Mouse (Mus musculus): Measurements from ENCODE around the gene Prc1. TPM values are rescaled to one million over a fixed set of nuclear protein-coding genes. Genes with fewer than 3 reads are reported as not detected.

Prc1 gene
- polyA plus RNA-seq, 1 experiment from 2014 or later = 121 TPM

DNA sequence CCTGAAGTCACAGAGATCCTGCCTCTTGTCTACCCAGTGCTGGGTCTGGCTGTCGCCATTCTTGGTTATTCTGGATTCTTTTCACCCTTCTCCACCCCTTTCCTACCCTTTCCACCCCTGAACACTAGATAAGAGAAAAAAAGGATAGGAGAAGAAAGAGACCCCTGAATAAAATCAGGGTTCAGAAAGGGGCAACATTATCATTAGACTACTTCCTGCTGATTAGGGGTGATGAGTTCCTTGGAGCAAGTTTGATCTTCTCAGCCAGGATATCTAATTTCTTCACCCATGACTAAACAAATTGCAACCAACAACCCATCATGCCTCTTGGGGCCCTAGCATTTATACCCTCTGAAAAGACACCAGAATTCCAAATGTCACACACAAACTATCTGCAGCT lies 26.5 kb upstream of the Prc1 start:
- H3K9me3 ChIP-seq = no peaks in the 10 kb centered on the region
- H3K4me1 ChIP-seq = peaks cover 14% of the 10 kb centered on the region
- 86% methylated on average over 1 of the region's 1 CpGs for WGBS
- ATAC-seq (ENCODE audit: low FRiP score, low read depth) = no peak
- H3K36me3 ChIP-seq = peaks cover 31% of the 10 kb centered on the region
- no peak overlapping the region for H3K27ac ChIP-seq
- H3K9ac ChIP-seq = no peak overlapping the region
- H3K4me2 ChIP-seq (replicated peaks) = no peak overlapping the region
- H3K27me3 ChIP-seq (replicated peaks) = no peaks in the 10 kb centered on the region
- no peak overlapping the region for H3K4me3 ChIP-seq

DNA sequence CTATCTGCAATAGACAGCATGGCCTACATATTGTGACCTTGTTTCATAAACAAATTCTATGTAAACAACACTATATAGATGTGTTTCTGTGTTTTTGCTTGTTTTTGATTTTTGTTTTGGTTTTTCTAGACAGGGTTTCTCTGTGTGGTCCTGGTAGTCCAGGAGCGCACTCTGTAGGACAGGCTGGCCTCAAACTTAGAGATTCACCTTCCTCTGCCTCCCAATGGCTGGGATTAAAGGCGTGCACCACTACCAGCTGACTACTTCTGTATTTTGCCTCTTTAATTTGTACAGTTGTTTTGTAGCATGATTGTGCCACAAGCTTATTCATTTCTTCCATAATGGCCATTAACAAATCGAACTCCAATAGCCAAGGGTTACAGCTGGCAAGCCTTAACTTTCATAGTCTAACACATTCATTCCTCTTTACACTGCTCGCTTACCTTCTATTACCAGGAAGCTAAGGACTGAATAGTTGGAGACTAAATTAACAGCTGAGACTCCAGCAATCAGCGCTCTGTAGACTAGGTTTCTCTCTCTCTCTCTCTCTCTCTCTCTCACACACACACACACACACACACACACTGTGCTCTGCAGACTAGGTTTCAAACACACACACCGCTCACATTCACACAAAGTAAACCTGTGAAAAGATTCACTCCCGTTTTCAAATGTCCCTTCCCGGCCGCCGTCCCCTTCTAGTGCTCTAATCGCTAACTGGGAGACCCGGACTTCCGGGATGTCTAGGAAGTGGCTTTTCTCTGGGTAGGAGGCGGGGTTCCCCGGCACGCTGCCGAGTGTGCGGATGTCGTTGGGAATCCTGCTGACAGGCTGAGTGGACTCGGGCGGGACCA lies 25.1 kb upstream of the Prc1 start, which contains the start of gene Vps33b:
Vps33b (plus strand) TSS at position 753 of the 854 bp plus-strand sequence.
- peak within 1 kb of the TSS; percentile 83 for H3K4me3 ChIP-seq
- peaks cover 10% of the 10 kb centered on the region for H3K4me1 ChIP-seq
- peaks cover 3% of the 10 kb centered on the region for H3K9me3 ChIP-seq
- 5% methylated on average over 21 of the region's 21 CpGs for WGBS
- peaks cover 41% of the 10 kb centered on the region for H3K36me3 ChIP-seq
- H3K9ac ChIP-seq = peak within 1 kb of the TSS; percentile 82
- ATAC-seq (ENCODE audit: low FRiP score, low read depth) = peak; percentile 95
- no peak within 1 kb of the TSS for H3K27ac ChIP-seq
- peak within 1 kb of the TSS; percentile 92 for H3K4me2 ChIP-seq (replicated peaks)
- H3K27me3 ChIP-seq (replicated peaks) = no peaks in the 10 kb centered on the region

DNA sequence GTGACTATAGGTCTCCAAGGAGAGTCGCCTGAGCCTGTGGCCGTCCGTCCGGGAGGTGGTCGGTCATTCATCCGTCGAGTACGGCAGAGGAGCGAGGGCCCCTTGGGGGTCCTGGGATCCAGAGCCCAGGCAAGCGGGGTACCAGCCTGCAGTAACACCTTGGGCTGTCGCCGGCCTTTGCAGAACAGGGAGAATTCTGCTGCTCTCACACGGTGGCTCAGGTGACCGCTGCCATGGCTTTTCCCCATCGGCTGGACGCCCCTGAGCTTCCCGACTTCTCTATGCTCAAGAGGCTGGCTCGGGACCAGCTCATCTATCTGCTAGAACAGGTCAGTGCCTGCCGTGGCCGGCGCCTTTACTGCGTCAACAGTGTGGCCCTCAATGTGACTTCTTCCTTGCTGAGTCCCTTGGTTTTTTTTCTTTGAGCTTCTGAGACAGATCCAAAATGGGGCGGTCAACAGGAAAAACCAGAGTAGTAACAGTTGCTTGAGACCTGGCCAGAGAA lies 24.4 kb upstream of the Prc1 start:
- H3K4me2 ChIP-seq (replicated peaks) = peak overlapping the region; percentile 92
- peak overlapping the region; percentile 83 for H3K4me3 ChIP-seq
- H3K36me3 ChIP-seq = peaks cover 41% of the 10 kb centered on the region
- no peak overlapping the region for H3K27ac ChIP-seq
- peak overlapping the region; percentile 82 for H3K9ac ChIP-seq
- peaks cover 10% of the 10 kb centered on the region for H3K4me1 ChIP-seq
- WGBS = 1% methylated on average over 23 of the region's 23 CpGs
- H3K27me3 ChIP-seq (replicated peaks) = no peaks in the 10 kb centered on the region
- H3K9me3 ChIP-seq = peaks cover 10% of the 10 kb centered on the region
- peak; percentile 54 for ATAC-seq (ENCODE audit: low FRiP score, low read depth)

DNA sequence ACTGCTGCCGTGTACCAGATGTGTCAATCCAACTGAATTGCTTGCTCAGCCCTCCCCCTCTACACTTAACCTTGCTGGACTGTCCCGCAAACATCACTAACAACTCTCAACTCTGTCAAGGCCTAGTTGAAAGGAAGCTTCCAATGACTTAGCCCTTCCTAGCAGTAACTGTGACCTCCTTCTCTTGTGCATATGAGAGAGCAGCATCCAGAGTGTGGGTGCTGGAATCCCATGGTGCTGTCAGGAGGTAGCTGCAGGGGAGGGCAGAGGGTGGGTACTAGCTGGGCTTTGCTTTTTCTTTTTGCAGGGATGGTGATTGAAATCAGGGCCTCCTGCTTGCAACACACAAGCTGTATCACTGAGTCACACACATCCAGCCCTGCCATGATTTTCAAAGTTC lies 20.8 kb upstream of the Prc1 start:
- 94% methylated on average over 2 of the region's 2 CpGs for WGBS
- Histone ChIP-seq H3K36me3 (peaks cover 55% of the 10 kb centered on the region), H3K27me3 (replicated peaks) (no peaks in the 10 kb centered on the region), H3K9ac (no peak overlapping the region), H3K4me2 (replicated peaks) (no peak overlapping the region), H3K4me1 (peaks cover 10% of the 10 kb centered on the region), H3K27ac (no peak overlapping the region), H3K4me3 (no peak overlapping the region), H3K9me3 (peaks cover 16% of the 10 kb centered on the region)
- no peak for ATAC-seq (ENCODE audit: low FRiP score, low read depth)

DNA sequence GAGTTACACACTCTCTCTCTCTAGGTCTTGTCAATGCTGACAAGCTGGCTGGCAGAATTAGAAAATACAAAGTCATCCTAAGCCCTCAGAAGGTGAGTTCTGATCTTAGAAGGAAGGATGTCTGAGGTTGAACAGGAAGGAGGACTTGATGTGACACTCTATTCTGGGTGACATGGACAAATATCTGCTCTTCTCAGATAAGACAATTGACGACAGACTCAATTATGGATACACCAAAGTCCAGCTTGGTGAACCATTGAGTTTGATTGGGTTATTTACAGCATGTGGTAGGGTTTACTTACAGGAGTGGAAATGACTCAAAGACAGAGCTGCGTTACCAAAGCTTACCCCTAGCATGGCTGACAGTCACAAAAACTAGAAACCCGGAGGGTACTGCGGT lies 17.9 kb upstream of the Prc1 start:
- Histone ChIP-seq H3K9me3 (peaks cover 16% of the 10 kb centered on the region), H3K27me3 (replicated peaks) (no peaks in the 10 kb centered on the region), H3K27ac (no peak overlapping the region), H3K36me3 (peaks cover 72% of the 10 kb centered on the region), H3K4me1 (no peaks in the 10 kb centered on the region), H3K4me2 (replicated peaks) (no peak overlapping the region), H3K4me3 (no peak overlapping the region), H3K9ac (no peak overlapping the region)
- no peak for ATAC-seq (ENCODE audit: low FRiP score, low read depth)
- 97% methylated on average over 4 of the region's 4 CpGs for WGBS

DNA sequence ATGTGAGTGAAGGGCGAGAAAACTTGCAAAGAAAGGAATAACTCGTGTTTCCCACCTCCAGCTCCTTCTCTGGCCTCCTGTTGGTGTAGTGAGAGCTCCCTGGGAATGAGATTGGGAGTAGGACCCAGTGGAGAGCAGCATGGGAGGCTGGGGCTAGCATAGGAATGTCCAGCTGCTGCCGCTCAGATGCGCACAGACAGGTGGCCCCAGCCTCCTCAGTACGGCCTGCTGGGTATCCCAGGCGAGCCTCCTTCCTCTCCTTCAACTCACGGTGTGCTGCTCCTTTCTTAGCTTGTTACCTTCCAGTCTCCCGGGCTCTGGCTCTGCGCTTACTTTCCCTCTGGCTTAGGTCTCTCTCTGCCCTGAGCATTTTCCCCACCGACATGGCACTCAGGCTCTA lies 14.2 kb upstream of the Prc1 start:
- Histone ChIP-seq H3K36me3 (peaks cover 78% of the 10 kb centered on the region), H3K27ac (no peak overlapping the region), H3K27me3 (replicated peaks) (no peaks in the 10 kb centered on the region), H3K4me1 (no peaks in the 10 kb centered on the region), H3K4me3 (no peak overlapping the region), H3K4me2 (replicated peaks) (no peak overlapping the region), H3K9ac (no peak overlapping the region), H3K9me3 (peaks cover 3% of the 10 kb centered on the region)
- 88% methylated on average over 10 of the region's 10 CpGs for WGBS
- ATAC-seq (ENCODE audit: low FRiP score, low read depth) = no peak

DNA sequence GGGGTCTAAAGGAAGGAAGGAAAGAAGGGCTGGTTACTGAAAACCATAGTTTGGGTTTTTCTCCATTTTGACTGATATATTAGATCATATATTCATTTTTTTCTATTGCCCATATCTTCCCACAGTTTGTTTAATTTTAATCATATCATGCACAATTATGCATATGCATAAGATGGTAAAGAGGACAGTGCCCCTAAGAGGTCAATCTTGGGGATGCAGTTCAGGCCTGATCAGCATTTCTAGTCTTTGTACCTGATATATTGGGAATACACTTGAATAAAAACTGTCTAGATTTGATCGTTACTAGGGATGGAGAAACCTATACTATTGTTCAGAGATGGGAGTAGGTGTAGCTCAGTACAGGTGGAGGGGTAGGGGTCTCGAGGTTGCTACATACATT lies 13.3 kb upstream of the Prc1 start:
- no peak overlapping the region for H3K9ac ChIP-seq
- H3K9me3 ChIP-seq = no peaks in the 10 kb centered on the region
- H3K4me1 ChIP-seq = no peaks in the 10 kb centered on the region
- no peak overlapping the region for H3K4me3 ChIP-seq
- peaks cover 79% of the 10 kb centered on the region for H3K36me3 ChIP-seq
- ATAC-seq (ENCODE audit: low FRiP score, low read depth) = no peak
- no peak overlapping the region for H3K4me2 ChIP-seq (replicated peaks)
- H3K27me3 ChIP-seq (replicated peaks) = no peaks in the 10 kb centered on the region
- H3K27ac ChIP-seq = no peak overlapping the region
- WGBS = 93% methylated on average over 2 of the region's 2 CpGs

DNA sequence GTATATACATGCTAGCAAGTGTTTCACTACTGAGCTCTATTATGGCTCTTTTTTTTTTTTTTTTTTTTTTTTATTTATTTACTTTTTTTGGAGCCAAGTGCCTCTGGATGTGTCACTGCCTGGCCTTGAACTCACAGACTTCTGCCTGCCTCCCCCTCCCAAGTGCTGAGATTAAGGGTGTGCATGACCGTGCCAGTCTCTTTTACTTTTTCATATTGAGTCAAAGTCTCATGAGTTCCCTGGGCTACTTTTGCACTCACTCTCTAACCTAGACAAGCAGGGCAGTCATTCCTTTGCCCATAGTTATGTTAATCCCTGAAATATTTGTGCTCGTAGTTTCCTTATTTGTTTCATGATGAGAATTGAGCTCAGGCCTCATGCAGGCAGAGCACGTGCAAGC lies 12.6 kb upstream of the Prc1 start:
- no peaks in the 10 kb centered on the region for H3K4me1 ChIP-seq
- H3K4me2 ChIP-seq (replicated peaks) = no peak overlapping the region
- peaks cover 79% of the 10 kb centered on the region for H3K36me3 ChIP-seq
- WGBS = 87% methylated on average over 3 of the region's 3 CpGs
- no peak for ATAC-seq (ENCODE audit: low FRiP score, low read depth)
- H3K9ac ChIP-seq = no peak overlapping the region
- H3K4me3 ChIP-seq = no peak overlapping the region
- no peak overlapping the region for H3K27ac ChIP-seq
- H3K9me3 ChIP-seq = no peaks in the 10 kb centered on the region
- H3K27me3 ChIP-seq (replicated peaks) = no peaks in the 10 kb centered on the region

DNA sequence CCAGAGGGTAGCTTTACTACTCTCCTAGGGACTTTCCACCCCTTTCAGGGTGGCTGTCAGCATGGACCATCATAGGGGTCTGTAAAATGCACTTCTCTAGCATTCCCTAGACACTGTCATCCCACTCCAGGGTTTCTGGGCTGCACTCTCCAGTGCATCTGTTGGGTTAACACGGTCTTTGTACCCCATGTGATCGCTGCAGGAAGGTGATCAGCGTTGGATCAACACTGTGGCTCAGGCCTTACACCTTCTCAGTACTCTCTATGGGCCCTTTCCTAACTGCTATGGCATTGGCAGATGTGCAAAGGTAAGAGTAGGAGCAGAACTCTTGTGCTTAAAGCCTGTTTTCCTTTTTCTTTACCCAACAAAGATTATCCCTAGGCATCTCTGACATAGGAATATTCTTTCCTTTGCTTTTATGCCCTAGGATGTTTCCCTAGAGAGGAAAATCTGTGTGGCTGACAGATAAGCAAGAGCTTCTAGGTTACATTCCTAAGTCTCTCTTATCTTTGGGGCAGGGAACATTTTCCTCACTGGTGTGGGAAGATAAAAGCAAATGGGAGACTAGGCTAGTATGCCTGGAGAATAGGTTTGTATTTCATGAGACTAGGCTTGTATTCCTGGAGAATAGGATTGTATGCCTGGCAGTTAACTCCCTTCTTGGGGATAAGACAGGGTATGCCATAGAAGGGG lies 10.9 kb upstream of the Prc1 start:
- Histone ChIP-seq H3K9ac (no peak overlapping the region), H3K4me3 (no peak overlapping the region), H3K9me3 (no peaks in the 10 kb centered on the region), H3K4me1 (no peaks in the 10 kb centered on the region), H3K27ac (no peak overlapping the region), H3K4me2 (replicated peaks) (no peak overlapping the region), H3K27me3 (replicated peaks) (no peaks in the 10 kb centered on the region), H3K36me3 (peaks cover 80% of the 10 kb centered on the region)
- 91% methylated on average over 3 of the region's 3 CpGs for WGBS
- no peak for ATAC-seq (ENCODE audit: low FRiP score, low read depth)

DNA sequence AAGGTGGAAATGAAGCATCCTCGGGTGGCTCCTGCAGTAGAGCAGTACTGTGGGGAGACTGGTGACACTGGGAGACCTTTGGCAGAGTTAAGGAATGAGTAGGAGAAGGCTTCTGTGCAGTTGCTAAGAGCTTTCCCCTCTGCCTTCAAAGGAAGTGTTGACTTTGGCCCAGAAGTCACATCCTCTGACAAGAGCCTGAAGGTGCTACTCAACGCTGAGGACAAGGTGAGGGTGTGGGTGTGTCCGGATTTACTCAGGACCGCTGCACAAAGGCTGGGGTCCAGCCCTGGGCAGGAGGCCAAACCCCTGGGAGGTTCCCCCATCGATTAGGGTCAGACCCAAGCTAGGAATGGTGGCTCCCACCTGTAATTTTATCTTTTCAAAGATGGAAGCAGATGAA lies 9.9 kb upstream of the Prc1 start:
- H3K27ac ChIP-seq = no peak overlapping the region
- ATAC-seq (ENCODE audit: low FRiP score, low read depth) = no peak
- no peak overlapping the region for H3K9ac ChIP-seq
- no peaks in the 10 kb centered on the region for H3K4me1 ChIP-seq
- no peaks in the 10 kb centered on the region for H3K27me3 ChIP-seq (replicated peaks)
- WGBS = 95% methylated on average over 5 of the region's 5 CpGs
- no peak overlapping the region for H3K4me2 ChIP-seq (replicated peaks)
- peaks cover 76% of the 10 kb centered on the region for H3K36me3 ChIP-seq
- H3K4me3 ChIP-seq = no peak overlapping the region
- no peaks in the 10 kb centered on the region for H3K9me3 ChIP-seq

DNA sequence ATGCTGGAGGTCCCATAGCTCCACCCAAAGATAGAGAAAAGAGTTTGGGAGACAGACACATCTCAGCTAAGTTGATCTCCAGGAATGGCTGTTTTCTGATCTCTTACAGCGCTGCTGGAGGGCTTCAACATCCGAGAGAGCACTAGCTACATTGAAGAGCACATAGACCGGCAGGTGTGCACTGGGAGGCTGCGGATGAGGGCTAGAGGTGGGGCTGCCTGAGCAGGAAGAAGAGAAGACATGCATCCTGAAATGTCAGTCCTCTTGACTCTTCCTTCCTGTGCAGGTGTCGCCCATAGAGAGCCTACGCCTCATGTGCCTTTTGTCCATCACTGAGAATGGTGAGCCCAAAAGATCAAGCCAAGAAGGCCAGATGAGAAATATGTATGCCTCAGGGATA lies 8.5 kb upstream of the Prc1 start:
- Histone ChIP-seq H3K4me3 (no peak overlapping the region), H3K9ac (no peak overlapping the region), H3K4me1 (no peaks in the 10 kb centered on the region), H3K9me3 (no peaks in the 10 kb centered on the region), H3K36me3 (peaks cover 81% of the 10 kb centered on the region), H3K27ac (no peak overlapping the region), H3K27me3 (replicated peaks) (no peaks in the 10 kb centered on the region), H3K4me2 (replicated peaks) (no peak overlapping the region)
- no peak for ATAC-seq (ENCODE audit: low FRiP score, low read depth)
- WGBS = 96% methylated on average over 6 of the region's 6 CpGs

DNA sequence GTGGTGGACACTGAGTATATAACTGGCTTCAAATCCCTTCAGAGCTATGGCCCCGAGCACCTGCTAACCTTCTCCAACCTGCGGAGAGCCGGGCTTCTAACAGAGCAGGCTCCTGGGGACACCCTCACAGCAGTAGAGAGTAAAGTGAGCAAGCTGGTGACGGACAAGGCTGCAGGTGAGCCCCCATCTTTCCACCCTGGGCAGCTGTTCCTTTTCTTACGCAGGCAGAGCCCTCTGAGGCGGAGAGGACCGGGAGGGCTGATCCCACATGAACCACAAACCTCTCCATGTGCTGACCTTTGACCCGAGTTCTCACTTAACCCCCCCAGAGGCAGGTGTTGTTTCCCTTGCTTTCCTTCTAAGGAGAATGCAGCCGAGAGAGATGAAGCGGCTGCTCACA lies 6.5 kb upstream of the Prc1 start:
- no peak for ATAC-seq (ENCODE audit: low FRiP score, low read depth)
- H3K9ac ChIP-seq = no peak overlapping the region
- no peak overlapping the region for H3K27ac ChIP-seq
- peaks cover 86% of the 10 kb centered on the region for H3K36me3 ChIP-seq
- H3K4me3 ChIP-seq = no peak overlapping the region
- no peaks in the 10 kb centered on the region for H3K27me3 ChIP-seq (replicated peaks)
- no peaks in the 10 kb centered on the region for H3K4me1 ChIP-seq
- H3K4me2 ChIP-seq (replicated peaks) = no peak overlapping the region
- no peaks in the 10 kb centered on the region for H3K9me3 ChIP-seq
- 83% methylated on average over 10 of the region's 10 CpGs for WGBS

Measured in neural tube, embryonic 12.5 days (tissue).